Comparison of ENCODE assay signal across 8 mouse cellular contexts in genomic region chr1:133164591-133165011, GRCm38 (mm10). TPM values are rescaled to one million over a fixed set of nuclear protein-coding genes. Genes with fewer than 3 reads are reported as not detected.
A peak's percentile ranks its signal among the peaks of the same experiment; 100 is the strongest.
DNase-seq lines count a peak whose midpoint lies in the region; ATAC-seq and TF ChIP-seq lines count a peak whose summit lies in the region.

No protein-coding gene starts in this region.

- TF ChIP-seq POLR2A in spleen, adult 2 months (IDR thresholded peaks at IDR 0.05; ENCODE audit: low read depth, low read length), result no peak

- H3K4me3 ChIP-seq in spleen, adult 2 months (ENCODE audit: extremely low read depth, insufficient read depth, insufficient read length), result peak overlapping the region; percentile 60
- H3K4me3 ChIP-seq in embryonic facial prominence, embryonic 14.5 days (ENCODE audit: low read depth, low read length), result peak overlapping the region; percentile 64
- H3K4me3 ChIP-seq in midbrain, embryonic 15.5 days, result peak overlapping the region; percentile 56

- H3K4me1 ChIP-seq in spleen, adult 2 months (ENCODE audit: control insufficient read depth, insufficient read depth, insufficient read length), result peaks cover 8% of the 10 kb centered on the region
- no peaks in the 10 kb centered on the region; the same call in 1 of the 2 replicates for H3K4me1 ChIP-seq in embryonic facial prominence, embryonic 14.5 days (ENCODE audit: control insufficient read depth, insufficient read depth, low read length)
- peaks cover 20% of the 10 kb centered on the region for H3K4me1 ChIP-seq in midbrain, embryonic 15.5 days

- DNase-seq in spleen, adult 2 months (ENCODE audit: low read depth in 1 of 2, low spot score in 2 of 2), result no peak
- no peak for DNase-seq in spleen, adult 18-20 months
- no peak for DNase-seq in embryonic facial prominence, embryonic 14.5 days (ENCODE audit: low spot score)
- DNase-seq in kidney, adult 8-10 months, result peak; percentile 56 to 65
- DNase-seq in layer of hippocampus, adult 8-10 months (ENCODE audit: low spot score in 2 of 2), result no peak
- DNase-seq in frontal cortex, adult 2 months (ENCODE audit: extremely low spot score in 1 of 2, low spot score in 1 of 2), result no peak
- DNase-seq in cerebellum, adult 9-10 months, result no peak

- ATAC-seq in embryonic facial prominence, embryonic 14.5 days (ENCODE audit: low read depth), result no peak
- no peak for ATAC-seq in midbrain, embryonic 15.5 days (replicated peaks)

- no peak for TF ChIP-seq CTCF in spleen, adult 2 months (IDR thresholded peaks at IDR 0.05; ENCODE audit: extremely low read depth, insufficient read depth, insufficient read length, insufficient replicate concordance)

- H3K9ac ChIP-seq in embryonic facial prominence, embryonic 14.5 days (ENCODE audit: low read depth, low read length), result peak overlapping the region; percentile 65
- no peak overlapping the region for H3K9ac ChIP-seq in midbrain, embryonic 15.5 days

- no peaks in the 10 kb centered on the region for H3K9me3 ChIP-seq in embryonic facial prominence, embryonic 14.5 days (ENCODE audit: control insufficient read depth, low read length)
- no peaks in the 10 kb centered on the region for H3K9me3 ChIP-seq in midbrain, embryonic 15.5 days

- H3K4me2 ChIP-seq in embryonic facial prominence, embryonic 14.5 days (ENCODE audit: low read depth, low read length), result peak overlapping the region; percentile 99
- peak overlapping the region; percentile 99 for H3K4me2 ChIP-seq in midbrain, embryonic 15.5 days

- H3K36me3 ChIP-seq in spleen, adult 2 months (ENCODE audit: control insufficient read depth, insufficient read depth, low read length), result no peaks in the 10 kb centered on the region
- H3K36me3 ChIP-seq in embryonic facial prominence, embryonic 14.5 days (ENCODE audit: control insufficient read depth, insufficient read depth, low read length), result no peaks in the 10 kb centered on the region
- H3K36me3 ChIP-seq in midbrain, embryonic 15.5 days (replicated peaks), result no peaks in the 10 kb centered on the region

- WGBS in spleen, adult 2 months, result 4% methylated on average over 10 of the region's 10 CpGs
- 4% methylated on average over 10 of the region's 10 CpGs for WGBS in embryonic facial prominence, embryonic 14.5 days
- WGBS in midbrain, embryonic 15.5 days, result 1% methylated on average over 10 of the region's 10 CpGs

- no peak overlapping the region for H3K27ac ChIP-seq in spleen, adult 2 months (ENCODE audit: insufficient read depth, low read length)
- H3K27ac ChIP-seq in embryonic facial prominence, embryonic 14.5 days (replicated peaks; ENCODE audit: low read depth, low read length), result no peak overlapping the region
- no peak overlapping the region for H3K27ac ChIP-seq in midbrain, embryonic 15.5 days

- peaks cover 13% of the 10 kb centered on the region for H3K27me3 ChIP-seq in spleen, adult 2 months (ENCODE audit: control insufficient read depth, insufficient read depth, low read length)
- H3K27me3 ChIP-seq in embryonic facial prominence, embryonic 14.5 days (replicated peaks; ENCODE audit: control insufficient read depth, insufficient read depth, low read length), result peaks cover 45% of the 10 kb centered on the region
- H3K27me3 ChIP-seq in midbrain, embryonic 15.5 days (replicated peaks), result peaks cover 22% of the 10 kb centered on the region

RNA-seq across cellular contexts. Expression of gene Plekha6, which starts 0.6 kb away (rescaled TPM):
- polyA plus RNA-seq in spleen, adult 2 months (2012; rRNA removed), result 26.0 and 31.1 TPM in 2 replicates
- 4.4 and 6.3 TPM in 2 replicates for polyA plus RNA-seq in embryonic facial prominence, embryonic 14.5 days (2014; fragmentation: Nextera tagmentation; extraction: Ambion mirVana)
- 21.4 and 23.4 TPM in 2 replicates for polyA plus RNA-seq in midbrain, embryonic 15.5 days (2015; fragmentation: Nextera tagmentation; extraction: Ambion mirVana)
- total RNA-seq in layer of hippocampus, adult 8-10 months (2022), result 10 to 100 TPM; 61.6 to 69.8 (median 62.7) TPM
- polyA plus RNA-seq in frontal cortex, adult 2 months (2012; rRNA removed), result 51.7 and 53.6 TPM in 2 replicates

RNA-seq across cellular contexts. Expression of gene Ppp1r15b, which starts 33.7 kb away (rescaled TPM):
- polyA plus RNA-seq in spleen, adult 2 months (2012; rRNA removed), result 19.7 and 26.6 TPM in 2 replicates
- 42.0 and 42.1 TPM in 2 replicates for polyA plus RNA-seq in embryonic facial prominence, embryonic 14.5 days (2014; fragmentation: Nextera tagmentation; extraction: Ambion mirVana)
- 29.2 and 30.1 TPM in 2 replicates for polyA plus RNA-seq in midbrain, embryonic 15.5 days (2015; fragmentation: Nextera tagmentation; extraction: Ambion mirVana)
- 10 to 100 TPM; 39.6 to 47.7 (median 43.0) TPM for total RNA-seq in layer of hippocampus, adult 8-10 months (2022)
- polyA plus RNA-seq in frontal cortex, adult 2 months (2012; rRNA removed), result 26.3 and 27.2 TPM in 2 replicates

Comparison
In these comparisons a context has a peak if more than half of its experiments do, and no peak if none do; other contexts are left out.
1. DNase-seq: peak in kidney, adult 8-10 months (2 of 2); none in spleen, adult 2 months (0 of 2), spleen, adult 18-20 months (0 of 2), embryonic facial prominence, embryonic 14.5 days (single experiment), layer of hippocampus, adult 8-10 months (0 of 2), frontal cortex, adult 2 months (0 of 2) and cerebellum, adult 9-10 months (single experiment).
2. Peak in every context shown above with its lines, with median percentiles within 50 percentile points of each other: H3K4me3 ChIP-seq.